Mouse (Mus musculus): Measurements from ENCODE around the gene Dcdc2b.

Dcdc2b gene

GRCm38 (mm10) chr4:129614093-129614492 lies at the start of gene Dcdc2b:
TSS of gene Dcdc2b (minus strand) at chr4:129614257.
- in situ Hi-C loops (cut with MseI, MboI): no loop called here

- in situ Hi-C loops (cut with MseI, MboI): no loop called here
Measured at GRCm38 (mm10) chr4:129662255-129662813, 48.3 kb upstream of the Dcdc2b start.

- in situ Hi-C loops (cut with MseI, MboI): no loop called here
Measured at GRCm38 (mm10) chr4:129661584-129661983, 47.5 kb upstream of the Dcdc2b start.

GRCm38 (mm10) chr4:129654770-129655169 lies 40.7 kb upstream of the Dcdc2b start:
- in situ Hi-C loops (cut with MseI, MboI): no loop called here

- in situ Hi-C loops (cut with MseI, MboI): no loop called here
Measured at GRCm38 (mm10) chr4:129650359-129650758, 36.3 kb upstream of the Dcdc2b start.

GRCm38 (mm10) chr4:129648656-129649055 lies 34.6 kb upstream of the Dcdc2b start:
- in situ Hi-C loops (cut with MseI, MboI): no loop called here

- in situ Hi-C loops (cut with MseI, MboI): no loop called here
Measured at GRCm38 (mm10) chr4:129645204-129645603, 31.1 kb upstream of the Dcdc2b start.

GRCm38 (mm10) chr4:129641756-129642155 lies 27.7 kb upstream of the Dcdc2b start:
- in situ Hi-C loops (cut with MseI, MboI): no loop called here

- in situ Hi-C loops (cut with MseI, MboI): no loop called here
Measured at GRCm38 (mm10) chr4:129640638-129641467, 26.8 kb upstream of the Dcdc2b start, which contains the start of gene Txlna. TSS of gene Txlna (minus strand) at chr4:129641065.

GRCm38 (mm10) chr4:129640101-129640637 lies 26.1 kb upstream of the Dcdc2b start:
- in situ Hi-C loops (cut with MseI, MboI): no loop called here

GRCm38 (mm10) chr4:129639221-129639620 lies 25.2 kb upstream of the Dcdc2b start:
- in situ Hi-C loops (cut with MseI, MboI): no loop called here

- in situ Hi-C loops (cut with MseI, MboI): no loop called here
Measured at GRCm38 (mm10) chr4:129633852-129634251, 19.8 kb upstream of the Dcdc2b start.

GRCm38 (mm10) chr4:129631867-129632266 lies 17.8 kb upstream of the Dcdc2b start:
- in situ Hi-C loops (cut with MseI, MboI): no loop called here

GRCm38 (mm10) chr4:129630944-129631343 lies 16.9 kb upstream of the Dcdc2b start:
- in situ Hi-C loops (cut with MseI, MboI): no loop called here

GRCm38 (mm10) chr4:129626035-129626434 lies 12.0 kb upstream of the Dcdc2b start:
- in situ Hi-C loops (cut with MseI, MboI): no loop called here

GRCm38 (mm10) chr4:129625496-129625895 lies 11.4 kb upstream of the Dcdc2b start:
- in situ Hi-C loops (cut with MseI, MboI): no loop called here

GRCm38 (mm10) chr4:129625029-129625370 lies 10.9 kb upstream of the Dcdc2b start:
- in situ Hi-C loops (cut with MseI, MboI): no loop called here

GRCm38 (mm10) chr4:129624281-129625028 lies 10.4 kb upstream of the Dcdc2b start:
- in situ Hi-C loops (cut with MseI, MboI): no loop called here

- in situ Hi-C loops (cut with MseI, MboI): no loop called here
Measured at GRCm38 (mm10) chr4:129623681-129624091, 9.6 kb upstream of the Dcdc2b start, which contains the start of gene Ccdc28b. TSS of gene Ccdc28b (minus strand) at chr4:129623947.

GRCm38 (mm10) chr4:129622803-129623535 lies 8.9 kb upstream of the Dcdc2b start:
- in situ Hi-C loops (cut with MseI, MboI): no loop called here

GRCm38 (mm10) chr4:129622120-129622802 lies 8.2 kb upstream of the Dcdc2b start:
- in situ Hi-C loops (cut with MseI, MboI): no loop called here
